Comparison of ENCODE assay signal across 16 mouse cellular contexts in the genomic region with DNA sequence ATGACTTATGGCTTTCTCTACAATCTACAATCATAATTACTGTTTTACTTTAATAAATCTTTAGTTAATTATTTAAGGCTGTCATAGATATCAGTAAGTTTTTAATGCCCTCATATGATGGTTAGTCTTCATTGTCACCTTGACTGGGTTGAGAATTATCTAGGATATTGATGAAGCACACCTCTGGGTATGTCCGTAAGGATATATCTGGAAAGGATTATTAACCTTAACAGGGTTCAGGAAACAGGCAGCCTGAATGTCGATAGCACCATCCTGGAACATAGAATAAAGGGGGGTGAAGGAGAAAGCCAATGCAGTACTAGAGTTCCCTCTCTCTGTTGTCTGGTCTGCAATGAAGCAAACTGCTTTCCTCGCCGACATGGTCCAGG.
"Had no signal": no experiment of that assay in that cellular context is flagged by ENCODE, and none has a peak within 500 bp of the region (broad histone marks: within the 10 kb centered on the region; RNA-seq: fewer than 3 reads in every experiment).

No protein-coding gene starts in this region.

- H3K9me3 ChIP-seq: liver, embryonic 13.5 days; stomach, embryonic 15.5 days had no signal

- H3K36me3 ChIP-seq: liver, embryonic 13.5 days; stomach, embryonic 15.5 days had no signal

- DNase-seq: kidney, adult 2 months; kidney, postnatal 25 days; layer of hippocampus, adult 9-11 months; liver, embryonic 13.5 days; lung, adult 2 months; lung, postnatal 14 days; lung, postnatal 4 days; right cerebral cortex, postnatal 25 days; spleen, adult 18-20 months; thymus, postnatal 25 days had no signal

- ATAC-seq: intestine, postnatal 0 days had no signal

- H3K27ac ChIP-seq: kidney, postnatal 0 days; layer of hippocampus, adult 2 months; left cerebral cortex, adult 2 months; liver, embryonic 13.5 days; stomach, embryonic 15.5 days had no signal

- H3K4me2 ChIP-seq: liver, embryonic 13.5 days; midbrain, embryonic 11.5 days; stomach, embryonic 15.5 days had no signal

- H3K9ac ChIP-seq: liver, embryonic 13.5 days; stomach, embryonic 15.5 days had no signal

- H3K4me3 ChIP-seq: layer of hippocampus, adult 2 months; left cerebral cortex, adult 2 months; liver, embryonic 13.5 days; stomach, embryonic 15.5 days had no signal

- H3K4me1 ChIP-seq: liver, embryonic 13.5 days; stomach, embryonic 15.5 days had no signal

- H3K27me3 ChIP-seq: liver, embryonic 13.5 days; stomach, embryonic 15.5 days had no signal
